Mouse (Mus musculus): ENCODE measurements around the gene B4galt3. TPM values are rescaled to one million over a fixed set of nuclear protein-coding genes. Genes with fewer than 3 reads are reported as not detected.
A peak's percentile ranks its signal among the peaks of the same experiment; 100 is the strongest.

Gene B4galt3
- polyA plus RNA-seq, 1 experiment from 2014 or later = 56.5 TPM

DNA sequence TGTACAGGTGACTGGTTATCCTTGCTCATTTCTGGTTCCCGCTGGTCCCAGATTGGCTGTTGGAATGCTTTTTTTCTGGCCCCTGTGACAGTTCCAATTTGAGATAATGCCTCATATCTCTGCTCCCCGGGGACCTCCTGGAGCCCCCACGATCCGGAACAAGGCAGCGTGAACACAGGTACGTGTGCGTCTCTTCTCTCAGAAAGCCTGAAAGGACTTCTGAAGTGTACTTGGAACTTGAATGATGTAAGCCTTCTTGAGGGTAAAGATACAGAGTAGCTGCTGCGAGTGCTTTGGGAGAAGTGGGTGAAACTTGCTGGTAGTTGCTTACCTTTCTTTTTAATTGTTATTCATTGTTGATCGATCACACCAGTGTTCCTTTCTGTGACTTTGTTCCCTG is 1.1 kb downstream of the B4galt3 start:
- Histone ChIP-seq H3K27me3 (replicated peaks; ENCODE audit: control insufficient read depth, insufficient read depth, low read length) (no peaks in the 10 kb centered on the region), H3K4me1 (ENCODE audit: control insufficient read depth, insufficient read depth, low read length) (peaks cover 9% of the 10 kb centered on the region), H3K4me2 (ENCODE audit: low read depth, low read length) (peak overlapping the region; percentile 93), H3K9ac (ENCODE audit: low read depth, low read length) (peak overlapping the region; percentile 82), H3K9me3 (ENCODE audit: control insufficient read depth, low read length) (no peaks in the 10 kb centered on the region), H3K27ac (ENCODE audit: low read length) (no peak overlapping the region), H3K4me3 (ENCODE audit: low read length) (peak overlapping the region; percentile 83), H3K36me3 (ENCODE audit: control insufficient read depth, insufficient read depth, low read length) (peaks cover 22% of the 10 kb centered on the region)
- ATAC-seq = no peak
- WGBS = 38% methylated on average over 9 of the region's 9 CpGs

DNA sequence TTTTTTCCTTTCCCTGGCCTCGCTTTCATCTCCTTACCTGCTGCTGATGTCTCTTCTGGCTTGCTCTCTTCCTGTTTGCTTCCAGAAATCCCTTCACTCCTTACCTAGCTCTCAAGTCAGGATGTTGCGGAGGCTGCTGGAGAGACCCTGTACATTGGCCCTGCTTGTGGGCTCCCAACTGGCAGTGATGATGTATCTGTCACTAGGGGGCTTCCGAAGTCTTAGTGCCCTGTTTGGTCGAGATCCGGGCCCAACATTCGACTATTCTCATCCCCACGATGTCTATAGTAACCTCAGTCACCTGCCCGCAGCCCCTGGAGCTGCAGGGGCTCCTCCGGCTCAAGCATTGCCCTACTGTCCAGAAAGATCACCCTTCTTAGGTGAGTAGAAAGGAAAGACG is 1.5 kb downstream of the B4galt3 start:
- 68% methylated on average over 10 of the region's 10 CpGs for WGBS
- no peak for ATAC-seq
- peaks cover 9% of the 10 kb centered on the region for H3K4me1 ChIP-seq (ENCODE audit: control insufficient read depth, insufficient read depth, low read length)
- H3K4me2 ChIP-seq (ENCODE audit: low read depth, low read length) = peak overlapping the region; percentile 93; the same call in 1 of the 2 replicates
- peaks cover 25% of the 10 kb centered on the region for H3K36me3 ChIP-seq (ENCODE audit: control insufficient read depth, insufficient read depth, low read length)
- H3K9ac ChIP-seq (ENCODE audit: low read depth, low read length) = no peak overlapping the region
- H3K4me3 ChIP-seq (ENCODE audit: low read length) = no peak overlapping the region
- H3K27ac ChIP-seq (ENCODE audit: low read length) = no peak overlapping the region
- no peaks in the 10 kb centered on the region for H3K27me3 ChIP-seq (replicated peaks; ENCODE audit: control insufficient read depth, insufficient read depth, low read length)
- no peaks in the 10 kb centered on the region for H3K9me3 ChIP-seq (ENCODE audit: control insufficient read depth, low read length)

DNA sequence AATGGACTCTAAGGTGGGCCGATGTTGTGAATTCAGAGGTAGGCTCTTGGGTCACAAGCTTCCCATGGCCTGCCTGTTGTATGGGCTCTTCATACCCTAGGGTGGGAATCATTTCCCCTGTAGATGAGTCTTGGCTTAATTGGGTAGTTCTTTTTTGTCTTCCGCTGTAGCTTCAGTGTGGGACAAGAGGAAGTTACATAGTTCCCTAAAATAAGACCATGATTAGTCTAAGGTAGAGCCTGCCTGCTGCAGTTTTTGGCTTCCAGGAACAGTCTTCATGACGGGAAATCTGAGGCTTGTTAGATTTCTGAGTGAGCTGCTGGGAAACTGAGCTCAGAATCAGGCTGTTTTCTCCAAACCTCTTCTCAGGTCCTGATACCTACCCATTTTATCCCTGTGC is 2.0 kb downstream of the B4galt3 start:
- Histone ChIP-seq H3K27me3 (replicated peaks; ENCODE audit: control insufficient read depth, insufficient read depth, low read length) (no peaks in the 10 kb centered on the region), H3K9me3 (ENCODE audit: control insufficient read depth, low read length) (no peaks in the 10 kb centered on the region), H3K9ac (ENCODE audit: low read depth, low read length) (no peak overlapping the region), H3K4me1 (ENCODE audit: control insufficient read depth, insufficient read depth, low read length) (peaks cover 9% of the 10 kb centered on the region), H3K4me2 (ENCODE audit: low read depth, low read length) (no peak overlapping the region), H3K36me3 (ENCODE audit: control insufficient read depth, insufficient read depth, low read length) (peaks cover 30% of the 10 kb centered on the region), H3K27ac (ENCODE audit: low read length) (no peak overlapping the region), H3K4me3 (ENCODE audit: low read length) (no peak overlapping the region)
- ATAC-seq = no peak
- 91% methylated on average over 3 of the region's 3 CpGs for WGBS

DNA sequence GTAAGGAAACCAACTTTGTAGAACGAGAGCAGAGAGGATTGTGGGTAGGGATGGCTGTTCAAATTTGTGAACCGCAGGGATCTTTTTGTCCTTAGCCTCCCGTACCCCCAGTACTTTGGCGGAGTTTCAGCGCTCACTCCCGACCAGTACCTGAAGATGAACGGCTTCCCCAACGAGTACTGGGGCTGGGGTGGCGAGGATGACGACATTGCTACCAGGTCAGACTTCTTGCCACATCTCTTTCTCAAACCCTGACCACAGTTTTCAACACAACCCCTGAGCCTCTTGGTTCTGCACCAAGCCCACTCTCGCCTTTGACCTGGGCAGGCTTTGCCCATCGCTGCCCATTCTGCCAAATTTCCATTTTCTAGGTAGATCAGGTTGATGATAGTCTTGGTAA is 4.0 kb downstream of the B4galt3 start:
- Histone ChIP-seq H3K27ac (ENCODE audit: low read length) (no peak overlapping the region), H3K4me2 (ENCODE audit: low read depth, low read length) (no peak overlapping the region)
- WGBS = 93% methylated on average over 12 of the region's 12 CpGs

DNA sequence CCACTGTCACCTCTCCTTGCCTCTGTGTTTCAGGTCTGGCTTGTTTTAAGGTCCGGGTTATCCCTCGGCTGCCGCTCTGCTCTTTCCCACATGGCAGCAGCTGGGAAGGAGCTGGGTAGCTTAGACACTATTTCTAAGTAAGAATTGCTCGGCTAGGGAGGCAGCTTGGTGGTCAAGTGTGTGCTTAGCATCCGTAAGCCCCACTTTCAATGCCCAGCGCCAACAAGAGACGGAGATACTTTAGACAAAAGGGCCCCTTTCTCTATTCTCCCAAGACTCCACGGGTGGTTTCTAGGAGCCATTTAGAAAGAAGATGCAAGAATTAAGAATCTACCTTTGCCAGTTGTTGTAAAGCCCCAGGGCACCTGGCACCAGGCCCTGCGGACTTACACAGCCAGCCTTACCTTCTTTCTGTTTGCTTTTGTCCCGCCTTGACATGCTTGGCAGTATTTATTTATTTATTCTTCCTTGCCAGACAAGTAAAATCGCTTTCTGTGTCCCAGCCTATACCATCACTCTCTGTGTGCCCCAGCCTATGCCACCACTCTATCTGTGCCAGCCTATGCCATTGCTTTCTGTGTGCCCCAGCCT is 5.1 kb downstream of the B4galt3 start:
- no peak for ATAC-seq
- H3K4me2 ChIP-seq (ENCODE audit: low read depth, low read length) = no peak overlapping the region
- H3K4me1 ChIP-seq (ENCODE audit: control insufficient read depth, insufficient read depth, low read length) = peaks cover 14% of the 10 kb centered on the region
- H3K27ac ChIP-seq (ENCODE audit: low read length) = no peak overlapping the region
- H3K36me3 ChIP-seq (ENCODE audit: control insufficient read depth, insufficient read depth, low read length) = peaks cover 37% of the 10 kb centered on the region
- no peak overlapping the region for H3K4me3 ChIP-seq (ENCODE audit: low read length)
- no peak overlapping the region for H3K9ac ChIP-seq (ENCODE audit: low read depth, low read length)
- no peaks in the 10 kb centered on the region for H3K27me3 ChIP-seq (replicated peaks; ENCODE audit: control insufficient read depth, insufficient read depth, low read length)
- H3K9me3 ChIP-seq (ENCODE audit: control insufficient read depth, low read length) = no peaks in the 10 kb centered on the region
- 82% methylated on average over 11 of the region's 11 CpGs for WGBS

More for the DNA sequence above, 4.0 kb downstream of the B4galt3 start:
- Histone ChIP-seq H3K4me1 (ENCODE audit: control insufficient read depth, insufficient read depth, low read length) (peaks cover 9% of the 10 kb centered on the region), H3K36me3 (ENCODE audit: control insufficient read depth, insufficient read depth, low read length) (peaks cover 37% of the 10 kb centered on the region), H3K27me3 (replicated peaks; ENCODE audit: control insufficient read depth, insufficient read depth, low read length) (no peaks in the 10 kb centered on the region), H3K4me3 (ENCODE audit: low read length) (no peak overlapping the region), H3K9ac (ENCODE audit: low read depth, low read length) (no peak overlapping the region), H3K9me3 (ENCODE audit: control insufficient read depth, low read length) (no peaks in the 10 kb centered on the region)
- no peak for ATAC-seq

DNA sequence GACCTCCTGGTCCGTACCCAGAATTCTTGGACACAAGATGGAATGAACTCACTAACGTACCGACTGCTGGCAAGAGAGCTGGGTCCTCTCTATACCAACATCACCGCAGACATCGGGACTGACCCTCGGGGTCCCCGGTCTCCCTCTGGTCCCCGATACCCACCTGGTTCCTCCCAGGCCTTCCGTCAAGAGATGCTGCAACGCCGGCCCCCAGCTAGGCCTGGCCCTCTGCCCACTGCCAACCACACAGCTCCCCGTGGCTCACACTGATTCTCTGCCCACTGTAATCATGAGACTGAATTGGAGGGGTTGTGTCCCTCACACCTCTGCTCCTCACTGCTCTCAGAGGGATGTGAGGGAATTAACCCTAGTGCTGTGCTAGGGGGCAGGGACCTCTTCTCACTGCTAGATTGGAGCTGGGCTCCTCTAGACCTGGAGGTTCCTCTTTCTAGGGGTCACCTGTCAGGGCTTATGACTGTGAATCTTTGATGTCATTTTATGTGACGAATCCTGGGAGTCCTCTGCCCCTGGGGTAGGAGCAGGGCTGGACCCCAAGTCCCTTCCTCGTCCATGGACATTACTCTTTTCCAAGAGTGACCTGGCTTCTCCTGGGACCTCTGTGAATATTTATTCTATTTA is 6.1 kb downstream of the B4galt3 start:
- H3K27ac ChIP-seq (ENCODE audit: low read length) = no peak overlapping the region
- no peaks in the 10 kb centered on the region for H3K27me3 ChIP-seq (replicated peaks; ENCODE audit: control insufficient read depth, insufficient read depth, low read length)
- WGBS = 89% methylated on average over 14 of the region's 14 CpGs
- H3K9ac ChIP-seq (ENCODE audit: low read depth, low read length) = no peak overlapping the region
- no peak overlapping the region for H3K4me3 ChIP-seq (ENCODE audit: low read length)
- no peak for ATAC-seq
- H3K4me1 ChIP-seq (ENCODE audit: control insufficient read depth, insufficient read depth, low read length) = peaks cover 12% of the 10 kb centered on the region
- peaks cover 37% of the 10 kb centered on the region for H3K36me3 ChIP-seq (ENCODE audit: control insufficient read depth, insufficient read depth, low read length)
- no peaks in the 10 kb centered on the region for H3K9me3 ChIP-seq (ENCODE audit: control insufficient read depth, low read length)
- H3K4me2 ChIP-seq (ENCODE audit: low read depth, low read length) = no peak overlapping the region

DNA sequence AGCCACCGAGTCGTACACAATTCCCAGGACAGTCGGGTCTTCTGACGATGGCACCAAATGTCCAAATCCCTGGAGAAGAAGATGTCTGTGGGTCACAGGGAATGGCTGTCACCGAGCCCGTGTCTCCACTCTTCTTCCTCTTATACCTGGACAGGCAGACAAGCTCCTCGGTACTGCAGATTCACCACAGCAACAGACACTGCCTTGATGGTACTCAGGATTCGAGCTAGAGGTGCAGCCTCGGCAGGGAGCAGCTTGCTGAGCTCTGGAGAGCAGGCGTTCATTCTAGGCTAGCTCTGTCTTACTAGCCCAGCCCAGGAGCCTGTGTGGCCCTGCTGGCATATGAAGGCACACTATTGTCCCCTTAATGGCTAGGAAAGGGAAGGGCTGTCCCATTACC is 7.6 kb downstream of the B4galt3 start:
- Histone ChIP-seq H3K4me2 (ENCODE audit: low read depth, low read length) (no peak overlapping the region), H3K9ac (ENCODE audit: low read depth, low read length) (no peak overlapping the region), H3K36me3 (ENCODE audit: control insufficient read depth, insufficient read depth, low read length) (peaks cover 32% of the 10 kb centered on the region), H3K27ac (ENCODE audit: low read length) (no peak overlapping the region), H3K4me1 (ENCODE audit: control insufficient read depth, insufficient read depth, low read length) (peaks cover 14% of the 10 kb centered on the region; the same call in 1 of the 2 replicates), H3K9me3 (ENCODE audit: control insufficient read depth, low read length) (no peaks in the 10 kb centered on the region), H3K27me3 (replicated peaks; ENCODE audit: control insufficient read depth, insufficient read depth, low read length) (no peaks in the 10 kb centered on the region), H3K4me3 (ENCODE audit: low read length) (no peak overlapping the region)
- WGBS = 86% methylated on average over 10 of the region's 10 CpGs
- ATAC-seq = no peak

DNA sequence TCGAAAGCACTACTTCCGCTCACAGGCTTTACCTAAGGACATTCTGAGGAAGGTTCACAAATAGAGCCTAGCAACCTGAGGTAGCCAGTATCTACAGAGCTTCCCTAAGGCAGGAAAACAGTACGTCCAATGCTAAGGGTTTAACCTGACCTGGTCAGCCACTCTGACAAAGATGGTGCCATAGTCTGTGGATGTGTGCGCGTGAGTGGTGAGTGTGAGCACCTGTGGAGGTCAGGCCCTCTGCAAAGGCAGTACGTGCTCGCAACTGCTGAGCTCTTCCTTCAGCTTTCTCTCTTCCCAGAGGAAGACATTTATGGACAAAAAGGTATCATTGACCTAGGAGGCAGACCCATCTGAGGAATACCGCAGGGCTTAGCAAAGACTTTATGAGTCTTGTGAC is 8.3 kb downstream of the B4galt3 start:
- Histone ChIP-seq H3K9me3 (ENCODE audit: control insufficient read depth, low read length) (no peaks in the 10 kb centered on the region), H3K27ac (ENCODE audit: low read length) (no peak overlapping the region), H3K27me3 (replicated peaks; ENCODE audit: control insufficient read depth, insufficient read depth, low read length) (no peaks in the 10 kb centered on the region), H3K36me3 (ENCODE audit: control insufficient read depth, insufficient read depth, low read length) (peaks cover 32% of the 10 kb centered on the region), H3K4me2 (ENCODE audit: low read depth, low read length) (no peak overlapping the region), H3K9ac (ENCODE audit: low read depth, low read length) (no peak overlapping the region), H3K4me1 (ENCODE audit: control insufficient read depth, insufficient read depth, low read length) (peaks cover 14% of the 10 kb centered on the region; the same call in 1 of the 2 replicates), H3K4me3 (ENCODE audit: low read length) (no peak overlapping the region)
- no peak for ATAC-seq
- 95% methylated on average over 8 of the region's 8 CpGs for WGBS

DNA sequence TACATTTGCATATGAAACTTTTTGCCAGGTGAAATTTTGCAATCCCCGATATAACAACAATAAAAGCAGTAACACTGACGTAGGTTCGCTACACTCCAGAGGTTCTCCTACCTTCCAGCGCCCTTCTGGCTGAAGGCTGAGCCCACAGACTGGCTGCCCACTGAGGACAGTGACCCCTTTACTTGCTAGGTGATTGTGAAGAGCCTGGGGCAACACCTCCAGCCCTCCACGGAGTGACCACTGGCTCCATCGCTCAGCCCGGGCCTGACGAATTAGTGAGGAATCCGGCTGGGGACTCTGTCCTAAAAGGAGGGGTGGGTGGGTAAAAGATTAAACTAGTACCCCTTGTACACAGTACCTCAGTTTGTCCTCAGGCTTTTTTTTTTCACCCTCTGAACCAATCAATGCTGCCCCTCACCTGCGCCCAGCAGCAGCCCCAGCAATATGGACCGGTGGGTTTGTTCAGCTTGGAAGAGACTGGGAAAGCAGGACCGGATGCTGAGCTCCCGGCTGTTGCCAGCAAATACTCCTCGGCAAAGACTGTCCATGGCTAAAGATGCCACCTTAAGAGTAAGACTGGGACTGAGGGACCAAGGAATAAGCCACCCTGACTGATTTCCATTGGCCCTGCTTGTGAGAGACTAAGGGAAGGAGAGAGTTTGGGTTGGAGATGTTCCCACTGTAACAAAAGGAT is 9.0 kb downstream of the B4galt3 start:
- Histone ChIP-seq H3K9me3 (ENCODE audit: control insufficient read depth, low read length) (no peaks in the 10 kb centered on the region), H3K9ac (ENCODE audit: low read depth, low read length) (no peak overlapping the region), H3K4me2 (ENCODE audit: low read depth, low read length) (no peak overlapping the region), H3K36me3 (ENCODE audit: control insufficient read depth, insufficient read depth, low read length) (peaks cover 29% of the 10 kb centered on the region), H3K4me1 (ENCODE audit: control insufficient read depth, insufficient read depth, low read length) (peaks cover 14% of the 10 kb centered on the region; the same call in 1 of the 2 replicates), H3K27me3 (replicated peaks; ENCODE audit: control insufficient read depth, insufficient read depth, low read length) (no peaks in the 10 kb centered on the region), H3K27ac (ENCODE audit: low read length) (no peak overlapping the region), H3K4me3 (ENCODE audit: low read length) (no peak overlapping the region)
- no peak for ATAC-seq
- WGBS = 89% methylated on average over 14 of the region's 14 CpGs
